Mouse (Mus musculus): Measurements from ENCODE around the gene Calhm2.
A peak's percentile ranks its signal among the peaks of the same experiment; 100 is the strongest.

The Calhm2 gene

GRCm38 (mm10) chr19:47067096-47067882 is 70.8 kb downstream of the Calhm2 start, which contains the start of gene Taf5:
Taf5 (plus strand) TSS chr19:47067746.
- DNase-seq: peak; percentile 96

GRCm38 (mm10) chr19:47065860-47066259 is 72.2 kb downstream of the Calhm2 start:
- no peak for DNase-seq

- no peak for DNase-seq
These were observed 80.4 kb downstream of the Calhm2 start for GRCm38 (mm10) chr19:47057684-47058083.

All from cerebellum, adult 11-12 months (tissue).